Mouse (Mus musculus): ENCODE measurements at regions not wholly inside any gene's neighbourhood (a gene's known extent, or its start where the extent isn't known, plus 50 kb on each side); places are given as distances from the start of the nearest gene placed in this dataset.

GRCm38 (mm10) chr2:169524429-169524828 lies 63.1 kb downstream of the Gm11011 start:
- 78% methylated on average over 17 of the region's 17 CpGs for WGBS
- no peak overlapping the region for H3K4me3 ChIP-seq (ENCODE audit: insufficient read depth, low read depth, low read length)
- no peak overlapping the region for H3K27ac ChIP-seq (ENCODE audit: insufficient read depth, low read depth, low read length)
- H3K4me1 ChIP-seq (ENCODE audit: control insufficient read depth, insufficient read depth, low read length), result no peaks in the 10 kb centered on the region
- no peak for TF ChIP-seq CTCF (IDR thresholded peaks at IDR 0.05; ENCODE audit: insufficient read depth, low read depth, low read length)
- no peak for TF ChIP-seq POLR2A (IDR thresholded peaks at IDR 0.05; ENCODE audit: insufficient read depth, low read depth, low read length)

- no peak overlapping the region for H3K27ac ChIP-seq (ENCODE audit: insufficient read depth, low read depth, low read length)
- TF ChIP-seq CTCF (IDR thresholded peaks at IDR 0.05; ENCODE audit: insufficient read depth, low read depth, low read length) (no peak), POLR2A (IDR thresholded peaks at IDR 0.05; ENCODE audit: insufficient read depth, low read depth, low read length) (no peak)
- 85% methylated on average over 9 of the region's 9 CpGs for WGBS
- no peaks in the 10 kb centered on the region for H3K4me1 ChIP-seq (ENCODE audit: control insufficient read depth, insufficient read depth, low read length)
- no peak overlapping the region for H3K4me3 ChIP-seq (ENCODE audit: insufficient read depth, low read depth, low read length)
Measured at GRCm38 (mm10) chr2:169519941-169520340, 67.6 kb downstream of the Gm11011 start.

GRCm38 (mm10) chr2:169515350-169515749 lies 72.2 kb downstream of the Gm11011 start:
- TF ChIP-seq POLR2A (IDR thresholded peaks at IDR 0.05; ENCODE audit: insufficient read depth, low read depth, low read length) (no peak), CTCF (IDR thresholded peaks at IDR 0.05; ENCODE audit: insufficient read depth, low read depth, low read length) (no peak)
- no peak overlapping the region for H3K27ac ChIP-seq (ENCODE audit: insufficient read depth, low read depth, low read length)
- H3K4me1 ChIP-seq (ENCODE audit: control insufficient read depth, insufficient read depth, low read length), result no peaks in the 10 kb centered on the region
- 75% methylated on average over 11 of the region's 11 CpGs for WGBS
- no peak overlapping the region for H3K4me3 ChIP-seq (ENCODE audit: insufficient read depth, low read depth, low read length)

GRCm38 (mm10) chr2:169510741-169511140 lies 76.8 kb downstream of the Gm11011 start:
- Histone ChIP-seq H3K4me1 (ENCODE audit: control insufficient read depth, insufficient read depth, low read length) (no peaks in the 10 kb centered on the region), H3K4me3 (ENCODE audit: insufficient read depth, low read depth, low read length) (no peak overlapping the region), H3K27ac (ENCODE audit: insufficient read depth, low read depth, low read length) (no peak overlapping the region)
- TF ChIP-seq POLR2A (IDR thresholded peaks at IDR 0.05; ENCODE audit: insufficient read depth, low read depth, low read length), result no peak
- TF ChIP-seq CTCF (IDR thresholded peaks at IDR 0.05; ENCODE audit: insufficient read depth, low read depth, low read length), result no peak
- WGBS, result 93% methylated on average over 2 of the region's 2 CpGs

GRCm38 (mm10) chr2:169509406-169509805 lies 78.1 kb downstream of the Gm11011 start:
- Histone ChIP-seq H3K27ac (ENCODE audit: insufficient read depth, low read depth, low read length) (no peak overlapping the region), H3K4me1 (ENCODE audit: control insufficient read depth, insufficient read depth, low read length) (no peaks in the 10 kb centered on the region), H3K4me3 (ENCODE audit: insufficient read depth, low read depth, low read length) (no peak overlapping the region)
- TF ChIP-seq POLR2A (IDR thresholded peaks at IDR 0.05; ENCODE audit: insufficient read depth, low read depth, low read length), result no peak
- TF ChIP-seq CTCF (IDR thresholded peaks at IDR 0.05; ENCODE audit: insufficient read depth, low read depth, low read length), result no peak
- 82% methylated on average over 4 of the region's 4 CpGs for WGBS

- Histone ChIP-seq H3K27ac (ENCODE audit: insufficient read depth, low read depth, low read length) (no peak overlapping the region), H3K4me3 (ENCODE audit: insufficient read depth, low read depth, low read length) (no peak overlapping the region), H3K4me1 (ENCODE audit: control insufficient read depth, insufficient read depth, low read length) (no peaks in the 10 kb centered on the region)
- 71% methylated on average over 11 of the region's 11 CpGs for WGBS
- TF ChIP-seq CTCF (IDR thresholded peaks at IDR 0.05; ENCODE audit: insufficient read depth, low read depth, low read length), result no peak
- no peak for TF ChIP-seq POLR2A (IDR thresholded peaks at IDR 0.05; ENCODE audit: insufficient read depth, low read depth, low read length)
Measured at GRCm38 (mm10) chr2:169504416-169505057, 83.0 kb downstream of the Gm11011 start.

GRCm38 (mm10) chr2:169503598-169503958 lies 84.0 kb downstream of the Gm11011 start:
- Histone ChIP-seq H3K4me3 (ENCODE audit: insufficient read depth, low read depth, low read length) (no peak overlapping the region), H3K4me1 (ENCODE audit: control insufficient read depth, insufficient read depth, low read length) (no peaks in the 10 kb centered on the region), H3K27ac (ENCODE audit: insufficient read depth, low read depth, low read length) (no peak overlapping the region)
- 81% methylated on average over 6 of the region's 6 CpGs for WGBS
- TF ChIP-seq CTCF (IDR thresholded peaks at IDR 0.05; ENCODE audit: insufficient read depth, low read depth, low read length), result no peak
- TF ChIP-seq POLR2A (IDR thresholded peaks at IDR 0.05; ENCODE audit: insufficient read depth, low read depth, low read length), result no peak

- no peak for TF ChIP-seq CTCF (IDR thresholded peaks at IDR 0.05; ENCODE audit: insufficient read depth, low read depth, low read length)
- no peak for TF ChIP-seq POLR2A (IDR thresholded peaks at IDR 0.05; ENCODE audit: insufficient read depth, low read depth, low read length)
- Histone ChIP-seq H3K4me3 (ENCODE audit: insufficient read depth, low read depth, low read length) (no peak overlapping the region), H3K27ac (ENCODE audit: insufficient read depth, low read depth, low read length) (no peak overlapping the region), H3K4me1 (ENCODE audit: control insufficient read depth, insufficient read depth, low read length) (no peaks in the 10 kb centered on the region)
- WGBS, result 69% methylated on average over 19 of the region's 19 CpGs
Measured at GRCm38 (mm10) chr2:169502717-169503597, 84.6 kb downstream of the Gm11011 start.

- WGBS, result 80% methylated on average over 11 of the region's 11 CpGs
- TF ChIP-seq CTCF (IDR thresholded peaks at IDR 0.05; ENCODE audit: insufficient read depth, low read depth, low read length) (no peak), POLR2A (IDR thresholded peaks at IDR 0.05; ENCODE audit: insufficient read depth, low read depth, low read length) (no peak)
- H3K27ac ChIP-seq (ENCODE audit: insufficient read depth, low read depth, low read length), result no peak overlapping the region
- H3K4me3 ChIP-seq (ENCODE audit: insufficient read depth, low read depth, low read length), result no peak overlapping the region
- no peaks in the 10 kb centered on the region for H3K4me1 ChIP-seq (ENCODE audit: control insufficient read depth, insufficient read depth, low read length)
Measured at GRCm38 (mm10) chr2:169501736-169502340, 85.7 kb downstream of the Gm11011 start.

Measured in olfactory bulb, adult 2 months (tissue).